Mouse (Mus musculus) lung, postnatal 36 days (tissue): ENCODE data around the gene Swt1.
A peak's percentile ranks its signal among the peaks of the same experiment; 100 is the strongest.
"Not testable (repeated sequence)": the region's sequence is repeated elsewhere in the genome, so short reads cannot be mapped to it uniquely, and the experiment has no call there.

ENCODE experiments used
- DNase-seq: peaks from one replicate; pipeline ENCODE4 v3.0.0; 2022; ENCODE audit warnings: mixed read lengths

Gene Swt1

DNA sequence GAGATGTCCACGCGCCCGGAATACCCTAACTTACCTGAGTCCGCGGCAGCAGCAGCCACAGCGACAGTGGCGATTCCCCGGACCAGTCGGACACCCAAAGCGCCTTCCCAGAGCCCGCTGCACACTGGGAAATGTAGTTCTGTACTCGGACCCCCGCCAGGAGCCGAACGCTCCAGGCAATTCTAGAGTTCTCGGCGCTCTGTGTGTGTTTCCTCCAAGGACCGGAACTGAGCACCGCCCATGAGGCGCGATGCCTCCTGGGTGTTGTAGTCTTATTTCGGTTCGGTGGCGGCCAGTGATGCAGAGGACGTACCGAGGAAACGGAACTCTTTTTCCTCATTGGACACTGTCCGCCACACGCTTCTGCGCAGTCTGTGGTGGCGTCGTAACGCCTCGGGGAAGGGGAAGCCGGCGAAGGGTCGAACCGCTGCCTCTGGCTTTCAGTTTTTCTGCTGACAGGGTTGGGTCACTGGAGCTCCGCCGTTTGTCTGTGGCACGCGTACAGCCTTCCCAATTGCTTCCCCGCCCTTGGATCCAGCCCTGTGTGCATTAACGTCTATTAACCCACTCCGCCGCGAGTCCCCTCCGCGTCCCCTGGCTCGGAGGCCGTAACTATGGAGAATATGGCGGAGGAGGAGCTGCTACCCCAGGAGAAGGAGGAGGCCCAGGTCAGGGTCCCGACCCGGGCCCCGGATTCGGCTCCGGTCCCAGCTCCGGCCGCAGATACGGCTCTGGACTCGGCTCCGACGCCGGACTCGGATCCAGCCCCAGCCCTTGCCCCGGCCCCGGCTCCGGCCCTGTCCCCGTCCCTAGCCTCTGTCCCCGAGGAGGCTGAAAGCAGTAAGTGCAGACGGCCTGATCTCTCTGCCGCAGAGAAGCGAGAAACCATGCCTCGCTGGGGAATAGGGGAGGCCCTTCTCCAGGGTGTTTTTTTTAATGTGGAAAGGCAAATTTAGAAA is at the start of gene Swt1, which contains the start of gene Trmt1l:
Gene Swt1 (minus strand): TSS at position 193 of the 959 bp plus-strand sequence.
Gene Trmt1l (plus strand): TSS at position 280 of the 959 bp plus-strand sequence.
- DNase-seq, result peak; percentile 99

DNA sequence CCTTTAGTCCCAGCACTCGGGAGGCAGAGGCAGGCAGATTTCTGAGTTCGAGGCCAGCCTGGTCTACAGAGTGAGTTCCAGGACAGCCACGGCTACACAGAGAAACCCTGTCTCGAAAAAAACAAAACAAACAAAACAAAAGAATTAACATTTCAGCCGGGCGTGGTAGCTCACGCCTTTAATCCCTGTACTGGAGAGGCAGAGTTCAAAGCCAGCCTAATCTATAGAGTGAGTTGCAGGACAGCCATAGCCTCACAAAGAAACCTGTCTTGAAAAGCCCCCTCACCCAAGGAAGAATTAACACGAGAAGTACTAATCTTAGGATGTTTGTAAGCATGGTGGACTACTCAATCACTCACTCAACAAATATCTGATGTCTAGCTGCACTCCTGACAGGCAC is 44.1 kb upstream of the Swt1 start:
- not testable (repeated sequence) for DNase-seq

DNA sequence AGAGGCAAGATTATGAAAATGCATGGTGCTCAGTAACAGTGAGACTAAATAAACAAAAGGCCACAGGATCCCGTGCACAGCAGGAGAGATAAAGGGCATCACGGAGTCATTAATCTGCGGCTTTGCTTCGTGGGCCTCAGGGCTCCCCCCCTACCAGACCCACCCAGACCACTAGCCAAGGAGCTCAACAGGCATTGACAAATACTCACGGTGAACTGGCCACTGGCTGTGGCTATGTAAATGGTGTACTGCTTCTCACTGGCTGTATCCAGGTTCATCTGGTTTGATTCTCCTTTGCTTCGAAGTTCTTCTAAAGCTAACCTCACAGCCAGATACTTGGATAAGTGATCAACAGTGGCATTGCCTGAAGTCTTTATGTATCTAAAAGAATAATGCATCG is 43.2 kb upstream of the Swt1 start:
- no peak for DNase-seq

DNA sequence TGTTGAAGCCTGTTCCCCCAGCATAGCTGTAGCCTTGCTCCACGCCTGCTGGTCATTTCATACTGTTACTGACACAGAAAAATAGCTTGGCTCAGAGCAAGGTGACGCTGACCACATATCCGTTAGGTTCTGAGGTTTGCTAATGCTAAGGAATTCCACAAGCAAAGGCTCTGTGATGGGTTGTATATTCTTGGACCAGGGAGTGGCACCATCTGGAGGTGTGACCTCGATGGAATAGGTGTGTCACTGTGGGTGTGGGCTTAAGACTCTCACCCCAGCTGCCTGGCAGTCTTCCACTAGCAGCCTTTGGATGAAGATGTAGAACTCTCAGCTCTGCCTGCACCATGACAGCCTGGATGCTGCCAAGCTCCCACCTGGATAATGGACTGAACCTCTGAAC is 38.3 kb upstream of the Swt1 start:
- no peak for DNase-seq

DNA sequence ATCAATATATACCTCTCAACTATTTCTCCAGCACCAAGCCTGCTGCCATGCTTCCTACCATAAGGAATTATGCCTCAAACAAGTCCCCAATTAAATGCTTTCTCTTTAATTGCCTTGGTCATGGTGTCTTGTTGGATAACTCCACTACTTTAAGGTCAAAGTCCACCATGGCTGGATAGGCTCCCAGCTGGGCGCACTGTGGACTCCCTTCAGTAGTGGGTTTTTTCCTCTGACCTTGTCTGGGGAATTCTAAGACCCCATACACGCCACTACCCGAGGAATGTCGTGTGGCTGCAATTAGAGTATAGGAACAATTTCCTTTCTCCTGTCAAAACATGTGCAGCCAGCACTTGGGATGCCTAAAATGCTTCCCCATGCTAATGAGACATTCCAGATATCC is 36.7 kb upstream of the Swt1 start:
- no peak for DNase-seq

DNA sequence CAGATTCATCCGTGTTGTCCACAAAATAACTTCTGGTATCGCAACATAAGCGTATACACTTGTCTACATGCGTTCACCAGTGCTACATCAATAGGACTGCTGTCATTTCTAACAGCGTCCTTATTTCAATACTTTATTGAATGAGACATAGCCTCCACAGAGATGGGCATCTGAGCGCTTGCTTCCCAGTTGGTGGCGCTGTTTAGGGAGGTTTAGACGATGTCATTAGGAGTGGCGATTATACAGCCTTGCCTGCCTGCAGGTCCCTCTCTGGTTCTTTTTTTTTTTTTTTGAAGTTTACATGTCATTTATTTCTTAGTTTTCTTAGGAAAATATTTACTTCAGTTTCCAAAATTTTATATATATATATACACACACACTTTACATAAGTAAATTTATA is 33.0 kb upstream of the Swt1 start:
- DNase-seq, result peak; percentile 7

DNA sequence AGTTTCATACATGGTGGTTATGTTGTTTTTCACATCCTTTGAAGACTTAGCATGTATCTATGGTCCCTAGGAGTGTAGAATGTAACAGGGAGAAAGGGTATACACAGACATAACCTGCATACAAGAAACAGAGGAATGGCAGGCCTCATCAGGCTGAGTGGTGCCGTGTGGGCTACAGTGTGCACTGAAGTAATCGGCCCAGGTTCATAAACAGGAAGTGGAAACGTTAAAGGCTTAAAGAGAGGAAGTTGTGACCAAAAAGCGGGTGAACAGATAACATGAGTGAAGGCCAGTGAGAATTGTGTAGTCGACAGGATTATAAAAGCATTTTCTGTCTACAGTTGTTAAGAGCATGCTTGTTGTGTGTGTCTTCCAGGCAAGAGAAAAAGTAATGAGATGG is 28.8 kb upstream of the Swt1 start:
- peak; percentile 16 for DNase-seq

DNA sequence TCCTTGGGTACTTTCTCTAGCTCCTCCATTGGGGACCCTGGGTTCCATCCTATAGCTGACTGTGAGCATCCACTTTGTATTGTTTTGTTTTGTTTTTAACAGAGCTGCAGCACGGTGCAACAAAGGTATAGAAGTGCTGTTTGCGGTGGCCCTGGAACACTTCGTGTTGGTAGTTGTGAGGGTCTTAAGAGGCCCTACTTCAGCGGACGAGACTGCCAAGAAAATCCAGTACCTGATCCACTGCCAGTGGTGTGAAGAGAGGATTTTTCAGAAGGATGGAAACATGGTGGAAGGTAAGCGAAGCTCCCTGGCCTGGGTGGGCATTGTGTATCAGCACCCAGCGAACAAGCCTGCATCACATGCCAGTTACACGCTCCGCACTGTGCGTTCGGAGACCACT is 23.7 kb upstream of the Swt1 start:
- DNase-seq, result no peak

DNA sequence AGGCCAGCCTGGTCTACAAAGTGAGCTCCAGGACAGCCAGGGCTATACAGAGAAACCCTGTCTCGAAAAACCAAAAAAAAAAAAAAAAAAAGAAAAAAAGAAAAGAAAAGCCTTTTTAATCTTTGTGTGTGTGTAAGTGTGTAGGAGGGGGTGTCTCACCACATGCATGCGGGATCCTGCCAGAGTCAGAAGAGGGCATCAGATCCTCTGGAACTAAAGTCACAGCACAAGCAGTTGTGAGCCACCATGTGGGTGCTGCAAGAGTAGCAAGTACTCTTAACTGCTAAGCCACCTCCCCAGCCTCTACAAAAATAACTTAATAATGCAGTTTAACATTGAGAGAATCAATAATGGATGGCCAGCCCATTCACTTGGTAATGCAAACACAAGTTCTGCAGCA is 22.6 kb upstream of the Swt1 start:
- no peak for DNase-seq

DNA sequence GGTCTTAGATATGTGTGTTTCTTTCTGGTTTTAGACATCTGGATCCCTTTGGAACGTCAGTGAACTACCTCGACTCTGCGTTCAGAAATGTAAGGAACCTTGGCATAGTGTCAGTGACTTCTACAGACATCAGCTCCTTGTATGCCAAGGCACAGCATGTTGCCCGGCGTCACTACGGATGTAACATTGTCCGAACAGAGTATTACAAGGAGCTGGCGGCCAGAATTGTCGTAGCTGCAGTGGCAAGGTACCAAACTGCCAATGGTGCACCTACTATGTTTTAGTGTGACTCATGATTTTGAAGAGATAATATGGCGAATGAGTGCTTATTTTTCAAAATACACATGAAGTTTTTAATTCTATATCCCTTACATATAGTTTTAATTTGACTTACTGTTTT is 21.6 kb upstream of the Swt1 start:
- DNase-seq, result no peak

DNA sequence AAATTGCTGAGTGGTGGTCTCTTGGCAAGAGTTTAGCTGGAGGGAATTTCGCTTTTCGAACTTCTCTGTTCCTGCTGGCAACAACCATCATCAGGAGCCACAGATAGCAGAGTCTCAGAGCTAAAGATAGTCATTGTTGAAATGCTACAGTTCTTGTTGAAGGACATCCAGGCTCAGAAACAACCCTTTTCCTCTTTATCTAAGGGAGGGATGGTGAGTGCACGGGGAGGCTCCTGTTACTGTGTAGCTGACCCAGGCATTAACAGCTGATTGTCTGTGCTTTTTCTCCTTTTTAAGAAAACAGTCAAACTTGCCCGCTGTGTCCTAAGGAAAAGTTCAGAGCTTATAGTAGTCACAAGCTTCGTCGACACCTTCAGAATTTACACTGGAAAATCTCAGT is 7.2 kb upstream of the Swt1 start:
- no peak for DNase-seq

DNA sequence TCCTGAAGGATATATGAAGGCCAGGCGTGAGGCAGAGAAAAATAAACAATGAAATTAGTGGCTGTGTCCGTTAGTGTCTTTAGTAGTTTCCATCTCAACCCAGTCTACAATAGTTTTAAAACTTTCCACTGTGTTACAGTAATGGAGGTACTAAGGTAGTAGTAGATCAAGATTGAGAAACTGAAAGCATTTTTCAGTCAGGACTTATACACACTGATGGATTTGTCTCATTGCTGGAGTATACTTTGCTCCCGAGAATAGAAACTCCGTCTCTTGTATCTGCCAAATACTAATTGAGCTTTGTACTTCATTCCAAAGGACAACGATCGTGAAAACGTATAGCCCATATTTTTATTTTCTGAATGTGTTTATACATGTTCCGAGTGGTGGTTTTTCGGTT is 1.1 kb upstream of the Swt1 start:
- DNase-seq, result no peak

DNA sequence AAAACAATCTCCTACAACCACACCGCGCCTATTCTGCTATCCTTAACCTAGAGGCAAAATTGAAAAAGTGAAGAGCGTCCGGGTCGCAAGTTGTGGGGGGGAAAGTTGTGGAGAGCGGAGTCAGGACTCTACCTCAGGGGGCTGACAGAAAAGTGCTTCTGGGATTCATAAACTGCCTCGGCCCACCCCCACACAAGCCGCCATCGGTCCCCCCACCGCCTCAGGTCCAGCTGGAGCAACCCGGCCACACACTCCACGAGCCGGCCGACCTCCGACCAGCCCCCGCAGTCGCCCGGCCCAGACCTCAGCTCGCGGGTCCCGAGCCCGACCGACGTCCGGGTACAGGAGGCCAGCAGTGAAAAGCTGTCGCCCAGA is 380 bp downstream of the Swt1 start:
- no peak for DNase-seq

DNA sequence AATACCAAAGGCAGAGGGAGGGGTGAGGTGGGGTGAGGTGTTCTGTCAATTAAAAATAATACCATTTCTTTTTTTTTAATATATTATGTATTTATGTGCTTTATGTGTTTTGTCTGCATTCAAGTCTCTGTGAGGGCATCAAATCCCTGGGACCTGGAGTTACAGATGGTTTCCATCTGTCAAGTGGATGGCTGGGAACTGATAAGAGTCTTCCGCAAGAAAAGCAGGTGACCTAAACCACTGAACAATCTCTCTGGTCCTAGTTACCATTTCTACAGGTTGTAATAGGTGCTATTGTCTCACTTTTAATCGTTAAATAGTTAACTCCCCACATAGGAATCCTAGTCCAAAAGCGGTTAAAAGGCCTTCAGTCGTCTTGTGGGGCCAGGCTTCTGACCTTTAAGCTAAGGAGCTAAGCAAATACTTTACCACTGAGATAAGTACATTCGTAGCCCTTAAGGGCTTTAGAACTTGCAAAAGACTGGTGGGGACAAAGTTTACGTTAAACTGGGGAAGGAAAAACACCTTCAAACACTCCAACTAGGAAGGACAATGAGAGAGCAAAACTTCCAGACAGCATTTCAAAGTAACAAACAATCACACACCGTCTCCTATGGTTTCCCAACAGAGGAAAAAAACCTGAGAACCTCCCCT is 1.2 kb downstream of the Swt1 start:
- DNase-seq, result peak; percentile 63

DNA sequence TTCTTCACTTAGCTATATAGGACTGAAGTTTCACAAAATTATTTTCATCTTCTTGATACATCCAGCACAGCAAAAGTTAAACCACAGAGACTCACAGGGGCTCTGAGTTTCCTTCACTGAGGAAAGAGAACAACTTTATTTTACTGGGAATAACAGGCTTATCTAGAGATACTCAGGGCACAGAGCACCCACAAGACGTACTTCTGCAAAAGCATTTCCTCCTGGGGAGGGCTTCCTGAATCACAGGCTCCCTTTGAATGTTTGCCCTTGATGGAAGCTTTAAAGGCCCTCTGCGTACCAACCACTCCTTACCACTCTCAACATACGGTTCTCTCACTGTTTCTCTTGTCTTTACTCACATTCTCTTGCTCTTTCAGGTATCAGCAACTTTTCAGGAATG is 6.1 kb downstream of the Swt1 start:
- peak; percentile 17 for DNase-seq

DNA sequence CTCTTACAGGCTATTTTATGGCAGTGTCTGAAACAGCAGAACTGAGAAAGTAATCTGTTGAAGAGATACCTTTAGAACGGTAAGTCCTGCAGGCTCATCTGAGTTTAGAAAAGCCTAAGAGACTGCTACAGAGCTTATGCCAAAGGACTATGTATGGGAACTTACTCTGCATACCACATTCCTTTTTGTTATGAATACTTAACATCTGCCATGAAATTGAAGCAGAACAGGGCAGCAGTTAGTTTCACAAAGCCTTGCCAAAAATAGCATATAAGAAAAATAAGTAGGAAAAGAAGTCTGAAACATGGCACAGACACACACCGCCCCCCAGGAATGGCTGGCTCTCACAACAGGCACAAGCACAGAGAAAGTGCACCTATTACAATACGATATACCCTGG is 18.4 kb downstream of the Swt1 start:
- DNase-seq, result no peak

DNA sequence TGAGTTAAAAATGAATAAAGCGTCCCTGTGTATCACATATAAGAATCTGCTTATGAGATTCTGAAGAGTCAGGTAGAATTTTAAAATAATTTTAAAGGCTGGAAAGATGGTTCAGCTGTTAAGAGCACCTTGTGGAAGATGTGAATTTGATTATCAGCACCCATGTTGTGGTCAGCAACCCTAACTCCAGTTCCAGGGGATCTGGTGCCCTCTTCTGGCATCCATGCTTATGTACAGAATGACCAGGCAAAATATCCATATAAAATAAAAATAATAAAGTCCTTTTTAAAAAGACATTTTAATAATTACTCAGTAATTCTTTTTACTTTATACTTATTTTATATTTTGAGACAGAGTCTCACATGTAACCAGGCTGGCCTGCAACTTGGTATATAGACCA is 38.2 kb downstream of the Swt1 start:
- DNase-seq, result peak; percentile 37

DNA sequence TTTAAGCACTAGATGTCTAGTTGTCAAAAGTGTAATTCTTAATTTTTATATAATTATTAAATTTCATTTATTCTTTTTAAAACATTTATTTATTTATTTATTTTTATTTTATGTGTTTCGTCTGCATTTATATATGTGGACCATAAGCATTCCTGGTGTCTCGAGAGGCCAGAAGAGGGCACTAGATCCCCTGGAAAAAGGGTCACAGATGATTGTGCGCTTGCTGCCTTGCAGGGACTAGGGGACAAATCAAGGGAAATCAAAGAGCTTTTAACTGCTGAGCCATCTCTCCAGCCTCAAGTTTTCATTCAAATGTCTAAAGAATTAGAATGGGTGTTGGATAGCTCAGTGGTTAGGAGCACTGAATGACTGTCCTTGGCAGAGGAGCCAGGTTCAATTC is 50.9 kb downstream of the Swt1 start:
- no peak for DNase-seq

DNA sequence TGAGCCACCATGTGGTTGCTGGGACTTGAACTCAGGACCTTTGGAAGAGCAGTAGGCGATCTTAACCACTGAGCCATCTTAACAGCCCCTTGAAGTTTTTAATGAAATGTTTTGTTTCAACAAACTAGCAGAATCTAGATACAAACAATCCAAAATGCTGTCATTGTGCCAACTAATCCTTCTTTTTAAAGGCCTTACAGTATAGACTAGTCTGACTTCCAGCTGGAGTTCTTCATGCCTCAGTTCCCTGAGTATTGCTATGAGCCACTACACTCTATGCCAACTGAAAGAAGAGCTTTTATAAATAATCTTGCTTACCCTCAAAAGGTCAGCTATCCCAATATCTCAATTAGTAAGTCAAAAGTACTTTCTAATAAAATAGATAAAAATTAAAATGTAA is 55.4 kb downstream of the Swt1 start:
- no peak for DNase-seq

DNA sequence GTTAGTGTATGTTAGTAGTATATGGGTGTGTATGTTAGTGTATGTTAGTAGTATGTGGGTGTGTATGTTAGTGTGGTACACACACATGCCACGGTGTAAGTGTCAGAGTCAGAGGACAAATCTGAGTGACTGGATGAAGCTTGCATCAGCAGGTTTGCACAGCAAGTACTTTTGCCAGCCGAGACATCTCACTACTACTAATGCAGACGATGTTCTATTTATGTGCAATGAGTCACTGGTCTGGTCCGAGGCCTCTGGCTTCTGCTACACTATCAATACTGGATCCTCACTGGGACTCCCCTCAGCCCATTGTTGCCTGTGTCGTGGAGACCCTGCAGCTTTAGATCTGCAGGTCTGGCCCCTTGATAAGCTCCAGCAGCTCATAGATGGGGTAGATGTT is 56.7 kb downstream of the Swt1 start:
- no peak for DNase-seq

DNA sequence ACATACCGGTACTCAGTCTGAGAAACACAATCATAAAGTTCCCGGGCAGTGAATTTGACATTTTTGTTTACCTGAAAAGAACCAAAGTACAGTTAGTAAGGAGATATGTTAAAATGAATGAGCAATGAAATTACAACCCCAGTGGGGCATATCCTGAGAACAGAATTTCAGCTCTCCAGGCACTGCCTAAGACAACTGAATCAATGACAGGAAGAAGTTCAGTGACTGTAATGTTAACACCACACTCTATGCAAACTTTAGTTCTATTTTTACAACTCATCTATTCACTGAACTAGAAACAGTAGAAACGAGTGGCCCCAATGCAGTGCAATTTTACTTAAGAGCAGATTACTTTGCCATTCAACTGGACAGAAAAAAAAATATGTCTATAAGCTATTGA is 57.7 kb downstream of the Swt1 start:
- no peak for DNase-seq

DNA sequence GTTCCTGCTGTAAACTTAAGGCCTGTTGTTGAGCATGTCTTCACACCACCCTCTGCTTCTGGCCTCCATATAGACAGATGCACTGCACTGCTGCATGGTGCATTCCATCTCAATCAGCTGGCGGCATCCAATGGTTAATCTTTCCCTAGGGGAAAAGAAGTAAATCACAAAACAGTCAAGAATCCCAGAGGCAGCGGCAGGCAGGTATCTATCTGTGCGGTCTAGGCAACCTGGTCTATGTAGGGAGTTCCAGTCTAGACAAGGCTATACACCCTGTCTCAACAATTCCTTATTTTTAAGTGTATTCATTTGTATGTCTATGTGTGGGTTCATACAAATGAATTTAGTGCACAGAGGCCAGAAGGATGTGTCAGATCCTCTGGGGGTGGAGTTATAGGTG is 59.8 kb downstream of the Swt1 start:
- DNase-seq, result no peak

DNA sequence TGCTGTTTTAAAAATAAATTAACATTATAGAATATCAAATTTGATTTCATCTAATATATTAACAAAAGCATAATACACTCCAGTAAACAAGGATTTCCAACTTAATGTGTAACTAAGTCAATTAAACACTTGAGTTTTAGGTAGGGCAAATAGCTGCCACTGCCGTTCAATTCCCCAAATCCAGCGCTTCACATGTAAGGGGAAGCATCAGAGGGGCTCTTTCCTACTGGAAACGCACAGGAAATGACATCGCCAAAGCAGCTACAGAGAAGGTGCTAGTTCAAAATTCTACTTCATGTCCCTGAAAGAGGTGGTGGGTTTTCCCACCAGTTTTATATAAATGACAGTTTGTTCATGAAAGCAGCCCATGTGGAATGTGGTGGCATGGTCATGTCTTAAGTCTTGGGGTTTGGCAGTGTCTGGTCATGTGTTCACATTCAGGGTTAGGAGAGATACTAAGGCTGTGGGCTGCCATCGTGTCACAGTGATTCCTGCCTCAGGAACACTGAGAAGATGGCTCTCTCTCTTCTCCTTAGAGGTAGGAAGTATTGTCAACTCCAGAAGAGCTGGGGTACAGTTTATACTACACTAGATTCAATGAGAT is 60.4 kb downstream of the Swt1 start:
- DNase-seq, result no peak
